ENCODE assay signal across 8 mouse cellular contexts in the genomic region with DNA sequence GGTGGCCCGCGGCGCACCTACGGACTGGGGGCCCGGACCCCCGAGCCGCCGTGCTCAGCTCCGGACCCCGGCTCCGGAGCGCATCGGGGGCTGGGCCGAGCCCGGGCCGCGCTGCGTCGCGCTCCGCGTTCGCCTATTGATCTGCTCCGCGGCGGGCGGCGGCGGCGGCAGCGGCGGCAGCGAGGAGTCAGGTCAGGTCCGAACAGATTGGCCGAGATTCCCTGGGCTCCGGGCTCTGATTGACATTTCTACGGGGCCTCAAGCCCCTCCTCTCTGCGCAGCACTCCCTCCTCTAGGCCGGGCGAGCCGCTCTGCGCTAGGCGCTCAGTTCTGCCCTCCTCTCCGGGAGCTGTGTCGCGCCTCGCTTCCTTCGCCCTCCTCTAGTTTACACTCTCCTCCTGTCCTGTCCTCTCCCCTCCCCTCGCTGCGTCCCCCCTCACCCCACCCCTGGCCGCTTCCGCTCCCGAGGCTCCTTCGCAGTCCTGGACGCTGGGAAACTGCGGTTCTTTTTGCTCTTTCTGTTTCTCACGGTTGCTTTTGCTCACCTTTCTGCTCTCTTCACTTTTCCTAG. TPM values are rescaled to one million over a fixed set of nuclear protein-coding genes. Genes with fewer than 3 reads are reported as not detected.
A peak's percentile ranks its signal among the peaks of the same experiment; 100 is the strongest.
DNase-seq lines count a peak whose midpoint lies in the region; TF ChIP-seq lines count a peak whose summit lies in the region.

No protein-coding gene starts in this region.

- WGBS in bone marrow, adult 2 months = 1% methylated on average over 57 of the region's 57 CpGs
- WGBS in limb, embryonic 10.5 days = 0% methylated on average over 54 of the region's 57 CpGs
- WGBS in midbrain, embryonic 10.5 days = under 1% methylated on average over 56 of the region's 57 CpGs

- TF ChIP-seq POLR2A in bone marrow, adult 2 months (IDR thresholded peaks at IDR 0.05; ENCODE audit: borderline replicate concordance, control insufficient read depth, low read depth, low read length) = peak; percentile 4; the same call in 1 of the 2 replicates

- DNase-seq in fibroblast of lung, adult 2 months (ENCODE audit: low read depth) = peak; percentile 91
- peak; percentile 73 to 74 for DNase-seq in heart, postnatal 14 days
- peak; percentile 85 for DNase-seq in limb, embryonic 10.5 days (ENCODE audit: low spot score)
- peak; percentile 92 for DNase-seq in midbrain, embryonic 10.5 days (ENCODE audit: low spot score)
- DNase-seq in frontal cortex, adult 2 months (ENCODE audit: extremely low spot score in 1 of 2, low spot score in 1 of 2) = no peak
- no peak for DNase-seq in thymus, postnatal 36 days

- H3K4me1 ChIP-seq in E14TG2a.4 (replicated peaks; ENCODE audit: low read depth, low read length) = peaks cover 65% of the 10 kb centered on the region
- no peaks in the 10 kb centered on the region for H3K4me1 ChIP-seq in bone marrow, adult 2 months (ENCODE audit: control insufficient read depth, insufficient read depth, low read length)
- H3K4me1 ChIP-seq in limb, embryonic 10.5 days = peaks cover 94% of the 10 kb centered on the region
- H3K4me1 ChIP-seq in midbrain, embryonic 10.5 days = peaks cover 86% of the 10 kb centered on the region

- no peak overlapping the region for H3K27ac ChIP-seq in bone marrow, adult 2 months (ENCODE audit: control insufficient read depth, insufficient read depth, low read depth, low read length, poor library complexity)
- peak overlapping the region; percentile 92 for H3K27ac ChIP-seq in limb, embryonic 10.5 days
- peak overlapping the region; percentile 95 for H3K27ac ChIP-seq in midbrain, embryonic 10.5 days (replicated peaks)

- peaks cover 94% of the 10 kb centered on the region for H3K27me3 ChIP-seq in E14TG2a.4 (ENCODE audit: insufficient read depth, low read length)
- H3K27me3 ChIP-seq in limb, embryonic 10.5 days (ENCODE audit: low read depth, poor library complexity, severe bottlenecking) = peaks cover 100% of the 10 kb centered on the region
- H3K27me3 ChIP-seq in midbrain, embryonic 10.5 days (ENCODE audit: low read depth, poor library complexity, severe bottlenecking) = peaks cover 91% of the 10 kb centered on the region

- intact Hi-C loops in heart, postnatal 14 days (cut with DNase I) = loop anchor here (2.0 to 5.0 kb wide), 2 partner anchors 166 to 209 kb away; no protein-coding TSS in a partner anchor

- peak overlapping the region; percentile 79 for H3K4me3 ChIP-seq in E14TG2a.4 (replicated peaks; ENCODE audit: low read length)
- no peak overlapping the region for H3K4me3 ChIP-seq in bone marrow, adult 2 months (replicated peaks; ENCODE audit: control insufficient read depth, low read depth, low read length)
- peak overlapping the region; percentile 71 for H3K4me3 ChIP-seq in limb, embryonic 10.5 days
- peak overlapping the region; percentile 98 for H3K4me3 ChIP-seq in midbrain, embryonic 10.5 days

- no peaks in the 10 kb centered on the region for H3K36me3 ChIP-seq in E14TG2a.4 (ENCODE audit: insufficient read depth, low read length)
- peaks cover 7% of the 10 kb centered on the region for H3K36me3 ChIP-seq in limb, embryonic 10.5 days
- peaks cover 36% of the 10 kb centered on the region for H3K36me3 ChIP-seq in midbrain, embryonic 10.5 days

- no peaks in the 10 kb centered on the region for H3K9me3 ChIP-seq in E14TG2a.4 (ENCODE audit: low read length)
- H3K9me3 ChIP-seq in limb, embryonic 10.5 days (replicated peaks) = no peaks in the 10 kb centered on the region
- H3K9me3 ChIP-seq in midbrain, embryonic 10.5 days (replicated peaks) = no peaks in the 10 kb centered on the region

- no peak for TF ChIP-seq CTCF in E14TG2a.4 (conservative IDR thresholded peaks at IDR 0.05; ENCODE audit: low read length)
- TF ChIP-seq CTCF in bone marrow, adult 2 months (IDR thresholded peaks at IDR 0.05; ENCODE audit: control insufficient read depth, insufficient read depth, low read length) = no peak

RNA-seq across cellular contexts. Expression of a gene that starts 0.5 kb away (rescaled TPM):
- polyA plus RNA-seq in bone marrow, adult 2 months (2011; ENCODE audit: insufficient read depth, insufficient read length, low replicate concordance, missing spikeins) = not detected in 2 replicates
- 10 to 100 TPM; 22.5 to 31.6 TPM for total RNA-seq in heart, postnatal 14 days (2021)
- 34.2 and 34.4 TPM in 2 replicates for polyA plus RNA-seq in limb, embryonic 10.5 days (2016; fragmentation: Nextera tagmentation; extraction: Ambion mirVana)
- polyA plus RNA-seq in midbrain, embryonic 10.5 days (2016; fragmentation: Nextera tagmentation; extraction: Ambion mirVana) = 46.2 and 49.9 TPM in 2 replicates
- polyA plus RNA-seq in frontal cortex, adult 2 months (2012; rRNA removed) = 0.10 and 0.36 TPM in 2 replicates

Comparison
In these comparisons a context has a peak if more than half of its experiments do, and no peak if none do; other contexts are left out.
1. DNase-seq: peak in fibroblast of lung, adult 2 months (single experiment), heart, postnatal 14 days (2 of 2), limb, embryonic 10.5 days (single experiment) and midbrain, embryonic 10.5 days (single experiment); none in frontal cortex, adult 2 months (0 of 2) and thymus, postnatal 36 days (0 of 2).
2. RNA of a gene that starts 0.5 kb away (polyA plus RNA-seq): 46.2 to 49.9 TPM in midbrain, embryonic 10.5 days and 34.2 to 34.4 TPM in limb, embryonic 10.5 days; not detected in bone marrow, adult 2 months and 0.10 to 0.36 TPM in frontal cortex, adult 2 months; every median in the first group is over 10 times any median in the second.